Comparison of ENCODE assay signal across 8 mouse cellular contexts in genomic region chr19:53841915-53842314, GRCm38 (mm10). TPM values are rescaled to one million over a fixed set of nuclear protein-coding genes. Genes with fewer than 3 reads are reported as not detected.
A peak's percentile ranks its signal among the peaks of the same experiment; 100 is the strongest.
DNase-seq lines count a peak whose midpoint lies in the region; ATAC-seq and TF ChIP-seq lines count a peak whose summit lies in the region.

No protein-coding gene starts in this region.

- 73% methylated on average over 8 of the region's 8 CpGs for WGBS in cerebellum, adult 2 months
- 66% methylated on average over 8 of the region's 8 CpGs for WGBS in midbrain, postnatal 0 days
- WGBS in midbrain, embryonic 14.5 days = 66% methylated on average over 8 of the region's 8 CpGs
- WGBS in midbrain, embryonic 15.5 days = 63% methylated on average over 8 of the region's 8 CpGs

- TF ChIP-seq CTCF in cerebellum, adult 2 months (IDR thresholded peaks at IDR 0.05; ENCODE audit: borderline replicate concordance, insufficient read depth, low read depth, low read length) = peak; percentile 52; the same call in 1 of the 2 replicates
- TF ChIP-seq CTCF in midbrain, postnatal 0 days (IDR thresholded peaks at IDR 0.05) = peak; percentile 60

- TF ChIP-seq POLR2A in cerebellum, adult 2 months (IDR thresholded peaks at IDR 0.05; ENCODE audit: borderline replicate concordance, insufficient read depth, low read length) = no peak

- no peak for ATAC-seq in midbrain, postnatal 0 days (ENCODE audit: low FRiP score)
- ATAC-seq in midbrain, embryonic 14.5 days (ENCODE audit: low FRiP score, low TSS enrichment) = no peak
- peak; percentile 79 for ATAC-seq in megakaryocyte progenitor cell, adult 5-6 weeks (replicated peaks; ENCODE audit: poor library complexity)
- no peak for ATAC-seq in midbrain, embryonic 15.5 days (replicated peaks)

- no peak overlapping the region for H3K4me3 ChIP-seq in cerebellum, adult 2 months (replicated peaks; ENCODE audit: insufficient read depth, low read depth, low read length)
- H3K4me3 ChIP-seq in midbrain, postnatal 0 days (ENCODE audit: low read depth, low read length) = no peak overlapping the region
- H3K4me3 ChIP-seq in midbrain, embryonic 14.5 days (replicated peaks; ENCODE audit: low read depth, low read length) = no peak overlapping the region
- no peak overlapping the region for H3K4me3 ChIP-seq in midbrain, embryonic 15.5 days

- no peak overlapping the region for H3K4me2 ChIP-seq in midbrain, postnatal 0 days (ENCODE audit: low read depth, low read length, poor library complexity, severe bottlenecking)
- H3K4me2 ChIP-seq in midbrain, embryonic 14.5 days (ENCODE audit: low read length) = no peak overlapping the region
- no peak overlapping the region for H3K4me2 ChIP-seq in midbrain, embryonic 15.5 days

- DNase-seq in cerebellum, adult 2 months = peak in 1 of 2 experiments; percentile 37
- DNase-seq in cerebellum, adult 11-12 months = no peak
- peak; percentile 46 for DNase-seq in midbrain, postnatal 0 days (ENCODE audit: low spot score)
- DNase-seq in midbrain, embryonic 14.5 days = no peak
- DNase-seq in cerebellum, postnatal 36 days = peak; percentile 40 to 45
- DNase-seq in thymus, postnatal 25 days = peak; percentile 82

- no peaks in the 10 kb centered on the region for H3K9me3 ChIP-seq in midbrain, postnatal 0 days (ENCODE audit: low read length)
- H3K9me3 ChIP-seq in midbrain, embryonic 14.5 days (ENCODE audit: control insufficient read depth, low read length) = no peaks in the 10 kb centered on the region
- H3K9me3 ChIP-seq in midbrain, embryonic 15.5 days = no peaks in the 10 kb centered on the region

- no peak overlapping the region for H3K27ac ChIP-seq in cerebellum, adult 2 months (ENCODE audit: insufficient read depth, low read length)
- H3K27ac ChIP-seq in midbrain, postnatal 0 days (ENCODE audit: low read depth, low read length) = no peak overlapping the region
- no peak overlapping the region for H3K27ac ChIP-seq in midbrain, embryonic 14.5 days (replicated peaks; ENCODE audit: low read depth, low read length)
- H3K27ac ChIP-seq in midbrain, embryonic 15.5 days = no peak overlapping the region

- no peaks in the 10 kb centered on the region for H3K36me3 ChIP-seq in midbrain, postnatal 0 days (ENCODE audit: insufficient read depth, low read length)
- H3K36me3 ChIP-seq in midbrain, embryonic 14.5 days (ENCODE audit: control insufficient read depth, insufficient read depth, low read length) = no peaks in the 10 kb centered on the region
- no peaks in the 10 kb centered on the region for H3K36me3 ChIP-seq in midbrain, embryonic 15.5 days (replicated peaks)

- no peak overlapping the region for H3K9ac ChIP-seq in midbrain, postnatal 0 days (replicated peaks; ENCODE audit: low read length, poor library complexity, severe bottlenecking)
- H3K9ac ChIP-seq in midbrain, embryonic 14.5 days (replicated peaks; ENCODE audit: low read length) = no peak overlapping the region
- no peak overlapping the region for H3K9ac ChIP-seq in midbrain, embryonic 15.5 days

- no peaks in the 10 kb centered on the region for H3K27me3 ChIP-seq in cerebellum, adult 2 months (ENCODE audit: control insufficient read depth, insufficient read depth, low read length)
- no peaks in the 10 kb centered on the region for H3K27me3 ChIP-seq in midbrain, postnatal 0 days (ENCODE audit: insufficient read depth, low read length)
- H3K27me3 ChIP-seq in midbrain, embryonic 14.5 days (ENCODE audit: control insufficient read depth, insufficient read depth, low read length) = no peaks in the 10 kb centered on the region
- no peaks in the 10 kb centered on the region for H3K27me3 ChIP-seq in midbrain, embryonic 15.5 days (replicated peaks)

- H3K4me1 ChIP-seq in cerebellum, adult 2 months (ENCODE audit: control insufficient read depth, insufficient read depth, low read length) = no peaks in the 10 kb centered on the region
- no peaks in the 10 kb centered on the region for H3K4me1 ChIP-seq in midbrain, postnatal 0 days (ENCODE audit: insufficient read depth, low read length)
- H3K4me1 ChIP-seq in midbrain, embryonic 14.5 days (ENCODE audit: control insufficient read depth, insufficient read depth, low read length) = peaks cover 8% of the 10 kb centered on the region; the same call in 1 of the 2 replicates
- peaks cover 10% of the 10 kb centered on the region; the same call in 1 of the 2 replicates for H3K4me1 ChIP-seq in midbrain, embryonic 15.5 days

RNA-seq across cellular contexts. Expression of gene Pdcd4, which starts 50.1 kb away (rescaled TPM):
- polyA plus RNA-seq in cerebellum, adult 2 months (2012; rRNA removed) = 40.0 and 42.3 TPM in 2 replicates
- total RNA-seq in midbrain, postnatal 0 days (2014; rRNA removed) = 19.5 and 19.8 TPM in 2 replicates
- 77.3 and 96.7 TPM in 2 replicates for polyA plus RNA-seq in midbrain, postnatal 0 days (2015; fragmentation: Nextera tagmentation; extraction: Ambion mirVana)
- 73.9 and 74.2 TPM in 2 replicates for polyA plus RNA-seq in midbrain, embryonic 14.5 days (2014; fragmentation: Nextera tagmentation; extraction: Ambion mirVana)
- 295 and 305 TPM in 2 replicates for total RNA-seq in megakaryocyte progenitor cell, adult 5-6 weeks (2015)
- 358 and 441 TPM in 2 replicates for total RNA-seq in megakaryocyte progenitor cell, adult 5-6 weeks (2017)
- 59.7 and 64.9 TPM in 2 replicates for polyA plus RNA-seq in midbrain, embryonic 15.5 days (2015; fragmentation: Nextera tagmentation; extraction: Ambion mirVana)

Comparison
In these comparisons a context has a peak if more than half of its experiments do, and no peak if none do; other contexts are left out.
1. DNase-seq: peak in midbrain, postnatal 0 days (single experiment), cerebellum, postnatal 36 days (2 of 2) and thymus, postnatal 25 days (single experiment); none in cerebellum, adult 11-12 months (single experiment) and midbrain, embryonic 14.5 days (single experiment).